Mouse (Mus musculus) neutrophil, adult 5-6 weeks (primary cell): ENCODE data around the gene Hmcn1. TPM values are rescaled to one million over a fixed set of nuclear protein-coding genes. Genes with fewer than 3 reads are reported as not detected.

ENCODE experiments used
- ATAC-seq: fragments of 151-379, 151-347 bp; 2 replicates; pipeline ENCODE4 v1.8.0; 2017; ENCODE audit warnings: mild to moderate bottlenecking, moderate TSS enrichment; ENCODE audit not compliant: insufficient number of reproducible peaks, poor library complexity, low FRiP score, severe bottlenecking; ENCODE audit errors: extremely low read depth
- total RNA-seq: library from RNA; stranded (forward); fragments of 200-1000 nt; gene quantifications from 2 replicates; pipeline ENCODE4 v1.2.3, GENCODE M21; 2017

Gene Hmcn1
- total RNA-seq, 1 experiment from 2014 or later, result not detected

GRCm38 (mm10) chr1:150909642-150910041, 83.6 kb downstream of the Hmcn1 start:
- ATAC-seq, result no peak

GRCm38 (mm10) chr1:150893677-150894188, 99.5 kb downstream of the Hmcn1 start:
- ATAC-seq, result no peak

GRCm38 (mm10) chr1:150890017-150890416, 103.2 kb downstream of the Hmcn1 start:
- no peak for ATAC-seq

GRCm38 (mm10) chr1:150886267-150886666, 107.0 kb downstream of the Hmcn1 start:
- ATAC-seq, result no peak

- ATAC-seq, result no peak
Observed at GRCm38 (mm10) chr1:150878421-150878820, 114.8 kb downstream of the Hmcn1 start.

GRCm38 (mm10) chr1:150877920-150878319, 115.3 kb downstream of the Hmcn1 start:
- no peak for ATAC-seq

- no peak for ATAC-seq
Observed at GRCm38 (mm10) chr1:150874025-150874424, 119.2 kb downstream of the Hmcn1 start.

- ATAC-seq, result no peak
Observed at GRCm38 (mm10) chr1:150873231-150873630, 120.0 kb downstream of the Hmcn1 start.

GRCm38 (mm10) chr1:150872105-150872504, 121.1 kb downstream of the Hmcn1 start:
- ATAC-seq, result no peak

GRCm38 (mm10) chr1:150869189-150869588, 124.0 kb downstream of the Hmcn1 start:
- no peak for ATAC-seq

- no peak for ATAC-seq
Observed at GRCm38 (mm10) chr1:150866615-150867014, 126.6 kb downstream of the Hmcn1 start.

- ATAC-seq, result no peak
Observed at GRCm38 (mm10) chr1:150857779-150858178, 135.5 kb downstream of the Hmcn1 start.

- no peak for ATAC-seq
Observed at GRCm38 (mm10) chr1:150833448-150833847, 159.8 kb downstream of the Hmcn1 start.

GRCm38 (mm10) chr1:150829851-150830250, 163.4 kb downstream of the Hmcn1 start:
- no peak for ATAC-seq

- ATAC-seq, result no peak
Observed at GRCm38 (mm10) chr1:150827169-150827568, 166.1 kb downstream of the Hmcn1 start.

GRCm38 (mm10) chr1:150824334-150825005, 168.8 kb downstream of the Hmcn1 start:
- ATAC-seq, result no peak

GRCm38 (mm10) chr1:150816035-150816807, 177.0 kb downstream of the Hmcn1 start:
- ATAC-seq, result no peak

GRCm38 (mm10) chr1:150814917-150815316, 178.3 kb downstream of the Hmcn1 start:
- ATAC-seq, result no peak

GRCm38 (mm10) chr1:150813381-150813780, 179.9 kb downstream of the Hmcn1 start:
- ATAC-seq, result no peak

- no peak for ATAC-seq
Observed at GRCm38 (mm10) chr1:150806864-150807263, 186.4 kb downstream of the Hmcn1 start.
